Mouse (Mus musculus): Measurements from ENCODE around the gene Wbp1l.

GRCm38 (mm10) chr19:46625519-46625918 lies 26.6 kb downstream of the Wbp1l start:
- no peak for TF ChIP-seq POLR2A (IDR thresholded peaks at IDR 0.05; ENCODE audit: control insufficient read depth, low read depth, low read length)
- TF ChIP-seq CTCF (IDR thresholded peaks at IDR 0.05; ENCODE audit: control insufficient read depth, insufficient read depth, insufficient replicate concordance, low read depth, low read length), result no peak
